Mouse (Mus musculus): ENCODE measurements around the gene Comp. TPM values are rescaled to one million over a fixed set of nuclear protein-coding genes. Genes with fewer than 3 reads are reported as not detected.
A peak's percentile ranks its signal among the peaks of the same experiment; 100 is the strongest.

Comp gene
- polyA plus RNA-seq (2016; fragmentation: Nextera tagmentation; extraction: Ambion mirVana) = 0.43 and 1.2 TPM in 2 replicates

DNA sequence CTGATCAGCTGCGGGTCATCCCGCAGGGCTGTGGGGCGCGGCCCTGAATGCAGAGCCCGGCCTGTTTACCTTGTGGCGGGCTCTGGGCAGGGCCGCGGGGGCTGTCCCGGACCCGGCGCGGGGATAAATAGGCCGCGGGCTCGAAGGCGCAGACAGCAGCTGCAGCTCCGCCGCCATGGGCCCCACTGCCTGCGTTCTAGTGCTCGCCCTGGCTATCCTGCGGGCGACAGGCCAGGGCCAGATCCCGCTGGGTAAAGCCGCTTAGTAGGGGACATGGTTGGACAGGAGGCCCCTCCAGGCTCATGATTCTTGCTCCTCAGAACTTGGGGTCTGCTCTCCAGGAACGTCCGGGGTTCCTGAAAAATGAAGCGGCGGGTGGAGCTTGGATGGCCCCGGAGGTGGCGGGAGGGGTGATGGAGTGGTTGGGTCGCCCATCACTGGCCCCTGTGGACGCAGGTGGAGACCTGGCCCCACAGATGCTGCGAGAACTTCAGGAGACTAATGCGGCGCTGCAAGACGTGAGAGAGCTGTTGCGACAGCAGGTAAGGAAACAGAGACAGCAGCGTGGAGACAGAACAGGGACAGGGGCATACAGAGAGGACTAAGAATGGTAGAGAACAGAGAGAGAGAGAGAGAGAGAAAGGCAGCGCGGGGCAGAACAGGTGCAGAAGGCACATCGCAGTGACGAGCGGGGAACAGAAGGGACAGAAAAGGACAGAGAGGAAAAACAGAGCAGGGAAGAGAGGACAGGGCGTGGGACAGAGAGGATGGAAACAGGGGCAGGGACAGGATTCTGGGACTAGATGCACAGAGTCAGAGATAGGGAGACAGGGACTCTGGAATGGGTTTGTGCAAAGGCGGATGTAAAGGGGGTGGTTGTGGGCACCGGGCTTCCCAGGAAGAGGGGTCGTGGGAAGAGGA lies at the start of gene Comp:
TSS of gene Comp (plus strand) at position 162 of the 921 bp plus-strand sequence.
- Histone ChIP-seq H3K36me3 (no peaks in the 10 kb centered on the region), H3K4me3 (peak within 1 kb of the TSS; percentile 59), H3K27me3 (ENCODE audit: insufficient read depth, poor library complexity, severe bottlenecking) (peaks cover 74% of the 10 kb centered on the region), H3K4me1 (peaks cover 51% of the 10 kb centered on the region), H3K9me3 (no peaks in the 10 kb centered on the region), H3K27ac (peak within 1 kb of the TSS; percentile 54; the same call in 1 of the 2 replicates)
- 4% methylated on average over 47 of the region's 47 CpGs for WGBS
- no peak for DNase-seq (ENCODE audit: low spot score)

GRCm38 (mm10) chr8:70323716-70324115 lies 49.6 kb upstream of the Comp start:
- Histone ChIP-seq H3K4me3 (no peak overlapping the region), H3K27me3 (ENCODE audit: insufficient read depth, poor library complexity, severe bottlenecking) (peaks cover 9% of the 10 kb centered on the region; the same call in 1 of the 2 replicates), H3K27ac (no peak overlapping the region), H3K36me3 (peaks cover 8% of the 10 kb centered on the region; the same call in 1 of the 2 replicates), H3K9me3 (no peaks in the 10 kb centered on the region), H3K4me1 (peaks cover 3% of the 10 kb centered on the region; the same call in 1 of the 2 replicates)
- no peak for DNase-seq (ENCODE audit: low spot score)
- WGBS = 83% methylated on average over 3 of the region's 3 CpGs

DNA sequence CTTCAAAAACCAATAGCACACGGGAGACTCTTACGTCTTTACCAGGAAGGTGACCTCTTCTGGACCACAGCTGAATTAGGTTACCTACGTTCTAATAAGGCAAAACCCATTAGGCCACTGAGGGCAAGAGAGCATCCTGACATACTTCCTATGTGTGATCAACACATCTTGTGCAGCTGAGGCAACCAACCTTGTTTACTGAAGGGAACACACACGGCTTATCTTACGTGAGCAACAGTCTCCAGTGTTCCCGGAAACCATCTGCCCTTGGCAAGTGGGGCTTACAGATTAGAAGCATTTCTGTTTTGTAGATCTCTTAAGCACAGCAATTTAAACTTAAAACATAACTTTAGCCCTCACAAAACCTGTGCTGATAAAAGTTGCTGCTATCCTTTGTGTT lies 45.8 kb upstream of the Comp start:
- WGBS = 87% methylated on average over 6 of the region's 6 CpGs
- Histone ChIP-seq H3K27ac (peak overlapping the region; percentile 50; the same call in 1 of the 2 replicates), H3K4me1 (peaks cover 32% of the 10 kb centered on the region), H3K27me3 (ENCODE audit: insufficient read depth, poor library complexity, severe bottlenecking) (peaks cover 31% of the 10 kb centered on the region; the same call in 1 of the 2 replicates), H3K4me3 (no peak overlapping the region), H3K36me3 (peaks cover 26% of the 10 kb centered on the region), H3K9me3 (no peaks in the 10 kb centered on the region)
- peak; percentile 87 for DNase-seq (ENCODE audit: low spot score)

GRCm38 (mm10) chr8:70329124-70329834 lies 44.1 kb upstream of the Comp start, which contains the start of gene Gdf1:
Gene Gdf1, plus strand, starts transcription at chr8:70329817.
- H3K36me3 ChIP-seq = peaks cover 44% of the 10 kb centered on the region
- H3K4me3 ChIP-seq = peak within 1 kb of the TSS; percentile 49
- WGBS = 25% methylated on average over 14 of the region's 14 CpGs
- peak within 1 kb of the TSS; percentile 77 for H3K27ac ChIP-seq
- peaks cover 26% of the 10 kb centered on the region; the same call in 1 of the 2 replicates for H3K27me3 ChIP-seq (ENCODE audit: insufficient read depth, poor library complexity, severe bottlenecking)
- H3K9me3 ChIP-seq = no peaks in the 10 kb centered on the region
- peaks cover 32% of the 10 kb centered on the region for H3K4me1 ChIP-seq
- DNase-seq (ENCODE audit: low spot score) = peak; percentile 84

- peaks cover 48% of the 10 kb centered on the region for H3K36me3 ChIP-seq
Observed at GRCm38 (mm10) chr8:70329835-70330740, 43.3 kb upstream of the Comp start.

GRCm38 (mm10) chr8:70330741-70331364 lies 42.5 kb upstream of the Comp start:
- H3K4me1 ChIP-seq = peaks cover 32% of the 10 kb centered on the region
- peaks cover 26% of the 10 kb centered on the region; the same call in 1 of the 2 replicates for H3K27me3 ChIP-seq (ENCODE audit: insufficient read depth, poor library complexity, severe bottlenecking)
- H3K9me3 ChIP-seq = no peaks in the 10 kb centered on the region
- WGBS = 31% methylated on average over 53 of the region's 53 CpGs
- peak overlapping the region; percentile 49 for H3K4me3 ChIP-seq
- H3K27ac ChIP-seq = peak overlapping the region; percentile 77
- DNase-seq (ENCODE audit: low spot score) = peak; percentile 86
- H3K36me3 ChIP-seq = peaks cover 54% of the 10 kb centered on the region

More at GRCm38 (mm10) chr8:70329835-70330740, 43.3 kb upstream of the Comp start:
- no peak for DNase-seq (ENCODE audit: low spot score)
- peaks cover 32% of the 10 kb centered on the region for H3K4me1 ChIP-seq
- WGBS = 3% methylated on average over 45 of the region's 45 CpGs
- H3K27me3 ChIP-seq (ENCODE audit: insufficient read depth, poor library complexity, severe bottlenecking) = peaks cover 26% of the 10 kb centered on the region; the same call in 1 of the 2 replicates
- peak overlapping the region; percentile 49 for H3K4me3 ChIP-seq
- H3K27ac ChIP-seq = peak overlapping the region; percentile 77
- no peaks in the 10 kb centered on the region for H3K9me3 ChIP-seq

DNA sequence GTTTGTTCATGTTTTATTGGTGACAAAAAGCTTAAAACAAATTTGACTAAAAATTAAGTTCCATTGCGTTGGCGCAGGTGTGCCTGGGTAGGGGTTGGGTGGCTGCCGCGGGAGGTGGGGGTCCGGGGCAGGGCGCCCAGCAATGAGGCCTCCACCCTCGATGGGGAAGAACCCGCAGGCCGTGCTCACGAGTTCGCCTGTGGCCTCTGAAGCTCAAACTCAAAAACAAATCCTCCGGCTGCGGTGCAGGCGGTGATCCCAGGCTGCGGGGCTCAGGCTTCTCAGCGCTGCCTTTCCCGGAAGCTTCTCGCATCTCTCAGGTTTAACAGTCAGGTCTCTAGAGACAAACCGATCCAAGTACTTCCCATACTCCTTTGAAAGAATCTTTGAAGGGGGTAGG lies 41.8 kb upstream of the Comp start:
- H3K4me1 ChIP-seq = peaks cover 32% of the 10 kb centered on the region
- H3K27ac ChIP-seq = 0 out of 2 replicates have a peak overlapping the region, but pooled peaks have one; percentile 25
- H3K27me3 ChIP-seq (ENCODE audit: insufficient read depth, poor library complexity, severe bottlenecking) = peaks cover 26% of the 10 kb centered on the region; the same call in 1 of the 2 replicates
- 0 out of 2 replicates have a peak overlapping the region, but pooled peaks have one; percentile 49 for H3K4me3 ChIP-seq
- H3K9me3 ChIP-seq = no peaks in the 10 kb centered on the region
- WGBS = 80% methylated on average over 19 of the region's 19 CpGs
- no peak for DNase-seq (ENCODE audit: low spot score)
- peaks cover 61% of the 10 kb centered on the region for H3K36me3 ChIP-seq

- H3K9me3 ChIP-seq = no peaks in the 10 kb centered on the region
- WGBS = 29% methylated on average over 41 of the region's 41 CpGs
- H3K4me1 ChIP-seq = peaks cover 32% of the 10 kb centered on the region
- peak; percentile 86 for DNase-seq (ENCODE audit: low spot score)
- H3K36me3 ChIP-seq = peaks cover 67% of the 10 kb centered on the region
- 0 out of 2 replicates have a peak overlapping the region, but pooled peaks have one; percentile 47 for H3K27ac ChIP-seq
- peaks cover 26% of the 10 kb centered on the region; the same call in 1 of the 2 replicates for H3K27me3 ChIP-seq (ENCODE audit: insufficient read depth, poor library complexity, severe bottlenecking)
- H3K4me3 ChIP-seq = no peak overlapping the region
Observed at GRCm38 (mm10) chr8:70332070-70332877, 41.1 kb upstream of the Comp start.

GRCm38 (mm10) chr8:70332878-70333202 lies 40.5 kb upstream of the Comp start:
- no peak for DNase-seq (ENCODE audit: low spot score)
- Histone ChIP-seq H3K27ac (no peak overlapping the region), H3K4me1 (peaks cover 32% of the 10 kb centered on the region), H3K36me3 (peaks cover 72% of the 10 kb centered on the region), H3K27me3 (ENCODE audit: insufficient read depth, poor library complexity, severe bottlenecking) (peaks cover 26% of the 10 kb centered on the region; the same call in 1 of the 2 replicates), H3K4me3 (no peak overlapping the region), H3K9me3 (no peaks in the 10 kb centered on the region)
- WGBS = 91% methylated on average over 6 of the region's 6 CpGs

GRCm38 (mm10) chr8:70338931-70339330 lies 34.4 kb upstream of the Comp start:
- 92% methylated on average over 7 of the region's 7 CpGs for WGBS

GRCm38 (mm10) chr8:70340659-70341058 lies 32.7 kb upstream of the Comp start:
- Histone ChIP-seq H3K9me3 (no peaks in the 10 kb centered on the region), H3K36me3 (peaks cover 85% of the 10 kb centered on the region), H3K27me3 (ENCODE audit: insufficient read depth, poor library complexity, severe bottlenecking) (no peaks in the 10 kb centered on the region), H3K4me1 (peaks cover 16% of the 10 kb centered on the region), H3K4me3 (no peak overlapping the region), H3K27ac (no peak overlapping the region)
- no peak for DNase-seq (ENCODE audit: low spot score)
- 88% methylated on average over 7 of the region's 7 CpGs for WGBS

More at GRCm38 (mm10) chr8:70338931-70339330, 34.4 kb upstream of the Comp start:
- Histone ChIP-seq H3K4me3 (no peak overlapping the region), H3K9me3 (no peaks in the 10 kb centered on the region), H3K27ac (no peak overlapping the region), H3K4me1 (peaks cover 8% of the 10 kb centered on the region), H3K36me3 (peaks cover 99% of the 10 kb centered on the region), H3K27me3 (ENCODE audit: insufficient read depth, poor library complexity, severe bottlenecking) (no peaks in the 10 kb centered on the region)
- no peak for DNase-seq (ENCODE audit: low spot score)

All from heart, embryonic 10.5 days (tissue).